In genomic region chr12:74824735-74825494, GRCm38 (mm10) we compare ENCODE assay signal across 8 mouse cellular contexts.
DNase-seq lines count a peak whose midpoint lies in the region; ATAC-seq lines count a peak whose summit lies in the region.

No protein-coding gene starts in this region.

- H3K27ac ChIP-seq in midbrain, embryonic 16.5 days (ENCODE audit: low read length) = no peak overlapping the region
- no peak overlapping the region for H3K27ac ChIP-seq in midbrain, embryonic 11.5 days (ENCODE audit: low read depth, low read length)
- H3K27ac ChIP-seq in heart, embryonic 13.5 days (replicated peaks) = peak overlapping the region; percentile 24; the same call in 1 of the 2 replicates

- H3K27me3 ChIP-seq in midbrain, embryonic 16.5 days (ENCODE audit: control insufficient read depth, insufficient read depth, low read depth, low read length) = no peaks in the 10 kb centered on the region
- no peaks in the 10 kb centered on the region for H3K27me3 ChIP-seq in midbrain, embryonic 11.5 days (ENCODE audit: control insufficient read depth, insufficient read depth, low read length)
- no peaks in the 10 kb centered on the region for H3K27me3 ChIP-seq in heart, embryonic 13.5 days (replicated peaks)

- no peak overlapping the region for H3K4me2 ChIP-seq in midbrain, embryonic 16.5 days (ENCODE audit: low read length)
- H3K4me2 ChIP-seq in midbrain, embryonic 11.5 days = no peak overlapping the region
- no peak overlapping the region for H3K4me2 ChIP-seq in heart, embryonic 13.5 days

- WGBS in midbrain, embryonic 16.5 days = 39% methylated on average over 3 of the region's 3 CpGs
- 70% methylated on average over 3 of the region's 3 CpGs for WGBS in midbrain, embryonic 11.5 days
- 19% methylated on average over 3 of the region's 3 CpGs for WGBS in heart, embryonic 13.5 days

- no peaks in the 10 kb centered on the region for H3K36me3 ChIP-seq in midbrain, embryonic 16.5 days (ENCODE audit: control insufficient read depth, insufficient read depth, low read length)
- no peaks in the 10 kb centered on the region for H3K36me3 ChIP-seq in midbrain, embryonic 11.5 days (ENCODE audit: control insufficient read depth, insufficient read depth, low read length)
- H3K36me3 ChIP-seq in heart, embryonic 13.5 days = no peaks in the 10 kb centered on the region

- no peak overlapping the region for H3K9ac ChIP-seq in midbrain, embryonic 16.5 days (ENCODE audit: low read depth, low read length)
- no peak overlapping the region for H3K9ac ChIP-seq in midbrain, embryonic 11.5 days (ENCODE audit: low read length)
- H3K9ac ChIP-seq in heart, embryonic 13.5 days = no peak overlapping the region

- no peaks in the 10 kb centered on the region for H3K4me1 ChIP-seq in midbrain, embryonic 16.5 days (ENCODE audit: control insufficient read depth, insufficient read depth, low read length)
- no peaks in the 10 kb centered on the region for H3K4me1 ChIP-seq in midbrain, embryonic 11.5 days (ENCODE audit: control insufficient read depth, insufficient read depth, low read length)
- peaks cover 6% of the 10 kb centered on the region; the same call in 1 of the 2 replicates for H3K4me1 ChIP-seq in heart, embryonic 13.5 days

- no peaks in the 10 kb centered on the region for H3K9me3 ChIP-seq in midbrain, embryonic 16.5 days (replicated peaks; ENCODE audit: control insufficient read depth, low read length, poor library complexity, severe bottlenecking)
- H3K9me3 ChIP-seq in midbrain, embryonic 11.5 days (ENCODE audit: control insufficient read depth, low read length) = no peaks in the 10 kb centered on the region
- no peaks in the 10 kb centered on the region for H3K9me3 ChIP-seq in heart, embryonic 13.5 days

- ATAC-seq in midbrain, embryonic 16.5 days = peak; percentile 39; the same call in 1 of the 2 replicates
- no peak for ATAC-seq in midbrain, embryonic 11.5 days (ENCODE audit: low FRiP score)
- peak; percentile 37; the same call in 1 of the 2 replicates for ATAC-seq in heart, embryonic 13.5 days (ENCODE audit: extremely low read depth, insufficient number of reproducible peaks, low FRiP score, low TSS enrichment)

- no peak for DNase-seq in midbrain, embryonic 11.5 days (ENCODE audit: low spot score, missing footprints)
- DNase-seq in cerebellum, adult 9-11 months = peak; percentile 24
- peak; percentile 21 for DNase-seq in layer of hippocampus, adult 9-11 months
- DNase-seq in ovary, postnatal 10 days (ENCODE audit: low spot score) = peak; percentile 10
- DNase-seq in embryo, embryonic 10 days (ENCODE audit: low spot score) = no peak
- DNase-seq in thymus, adult 18-20 months = no peak

- no peak overlapping the region for H3K4me3 ChIP-seq in midbrain, embryonic 16.5 days (ENCODE audit: low read depth, low read length)
- no peak overlapping the region for H3K4me3 ChIP-seq in midbrain, embryonic 11.5 days (ENCODE audit: low read depth, low read length)
- no peak overlapping the region for H3K4me3 ChIP-seq in heart, embryonic 13.5 days

Comparison
In these comparisons a context has a peak if more than half of its experiments do, and no peak if none do; other contexts are left out.
1. DNase-seq: peak in cerebellum, adult 9-11 months (single experiment), layer of hippocampus, adult 9-11 months (single experiment) and ovary, postnatal 10 days (single experiment); none in midbrain, embryonic 11.5 days (single experiment), embryo, embryonic 10 days (single experiment) and thymus, adult 18-20 months (0 of 2).